Mouse (Mus musculus) brown adipose tissue, adult 24 weeks (tissue): ENCODE measurements at regions not wholly inside any gene's neighbourhood (a gene's known extent, or its start where the extent isn't known, plus 50 kb on each side); places are given as distances from the start of the nearest gene placed in this dataset.

ENCODE experiments used
- H3K27ac ChIP-seq: fragments of 200-500 bp; replicated peaks from 2 replicates; pipeline ENCODE4 v1.5.1; 2012; ENCODE audit warnings: low read depth, mild to moderate bottlenecking, low read length
- H3K4me1 ChIP-seq: fragments of 200-500 bp; 2 replicates; pipeline ENCODE4 v1.6.1; 2012; ENCODE audit warnings: low read length, mixed read lengths; ENCODE audit not compliant: control insufficient read depth, insufficient read depth, insufficient read length
- H3K4me3 ChIP-seq: fragments of 200-500 bp; 2 replicates; pipeline ENCODE4 v1.5.1; 2012; ENCODE audit warnings: low read depth, mild to moderate bottlenecking, low read length, moderate library complexity; ENCODE audit not compliant: insufficient read depth

DNA sequence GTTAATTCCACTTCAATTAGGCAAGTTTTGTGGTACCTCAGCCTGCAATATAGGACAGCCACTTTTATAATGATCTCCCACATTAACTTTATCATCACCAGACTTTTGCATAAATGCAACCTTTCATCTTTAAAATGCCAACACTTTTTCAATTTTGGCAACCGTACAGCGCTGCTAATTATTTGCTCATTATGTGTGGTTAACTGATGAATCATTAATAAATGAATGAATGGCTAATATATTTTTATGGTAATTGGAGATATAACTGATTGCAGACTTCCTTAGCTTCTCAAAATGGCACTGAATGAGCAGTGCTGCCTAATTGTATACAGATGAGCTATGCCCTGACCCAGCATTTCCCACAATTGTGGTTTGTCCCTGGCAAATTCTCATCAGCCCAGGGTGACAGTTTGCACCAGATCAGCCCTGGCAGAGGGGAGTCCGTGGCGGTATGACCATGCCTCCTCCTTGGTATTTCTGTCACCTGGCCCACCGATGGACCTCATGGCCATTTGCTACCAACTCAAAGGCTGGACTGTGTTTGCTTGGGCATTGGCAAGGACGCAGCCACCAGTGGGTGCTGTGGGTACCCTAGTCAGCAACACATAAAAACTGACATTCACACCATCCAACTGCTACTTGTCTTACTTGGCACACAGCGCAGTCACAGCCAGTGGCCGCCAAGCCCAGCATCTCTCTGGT lies 173.7 kb upstream of the Lmo4 start:
- Histone ChIP-seq H3K27ac (no peak overlapping the region), H3K4me1 (no peaks in the 10 kb centered on the region), H3K4me3 (no peak overlapping the region)

DNA sequence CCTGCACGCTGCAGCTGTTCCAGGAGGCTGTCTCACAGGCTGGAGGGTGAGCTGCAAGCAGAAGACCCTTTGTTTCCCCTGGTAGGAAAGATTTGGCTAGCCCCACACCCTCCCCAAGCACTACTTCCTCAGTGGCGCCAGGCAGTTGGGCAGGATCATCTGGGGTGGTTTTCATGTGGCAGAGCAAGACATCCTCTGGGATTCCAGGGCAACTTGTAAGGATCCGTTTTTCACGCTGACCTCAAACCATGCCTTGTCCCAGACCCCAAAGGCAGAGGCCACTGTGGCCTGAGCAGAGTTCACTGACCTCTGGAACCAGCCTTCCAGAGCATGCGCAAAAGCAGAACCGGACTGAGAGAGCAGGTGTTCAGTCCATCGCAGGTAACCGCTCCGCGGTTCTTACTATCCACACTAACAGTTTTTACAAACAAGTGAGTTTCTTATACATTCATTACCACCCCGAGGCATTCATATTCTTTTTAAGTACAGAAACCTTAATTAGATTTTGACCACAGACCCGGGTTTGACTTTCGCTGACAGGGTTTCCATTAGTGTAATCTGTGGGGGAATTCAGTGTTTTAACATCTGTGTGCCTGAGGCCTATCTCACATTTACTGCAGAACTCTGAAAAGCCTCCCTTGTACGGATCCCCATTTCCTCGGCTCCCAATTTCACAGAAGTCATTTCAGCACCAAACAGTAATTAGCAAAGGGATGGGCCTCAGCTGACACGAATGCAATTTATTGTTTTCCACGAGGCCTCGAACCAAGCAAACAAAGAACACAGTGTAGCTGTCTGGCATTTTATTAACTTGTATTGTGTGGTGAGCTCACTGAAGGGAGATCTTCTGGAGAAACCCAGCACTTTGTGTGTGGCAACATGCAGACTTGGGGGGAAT lies 172.9 kb upstream of the Lmo4 start:
- Histone ChIP-seq H3K27ac (no peak overlapping the region), H3K4me1 (no peaks in the 10 kb centered on the region), H3K4me3 (no peak overlapping the region)

DNA sequence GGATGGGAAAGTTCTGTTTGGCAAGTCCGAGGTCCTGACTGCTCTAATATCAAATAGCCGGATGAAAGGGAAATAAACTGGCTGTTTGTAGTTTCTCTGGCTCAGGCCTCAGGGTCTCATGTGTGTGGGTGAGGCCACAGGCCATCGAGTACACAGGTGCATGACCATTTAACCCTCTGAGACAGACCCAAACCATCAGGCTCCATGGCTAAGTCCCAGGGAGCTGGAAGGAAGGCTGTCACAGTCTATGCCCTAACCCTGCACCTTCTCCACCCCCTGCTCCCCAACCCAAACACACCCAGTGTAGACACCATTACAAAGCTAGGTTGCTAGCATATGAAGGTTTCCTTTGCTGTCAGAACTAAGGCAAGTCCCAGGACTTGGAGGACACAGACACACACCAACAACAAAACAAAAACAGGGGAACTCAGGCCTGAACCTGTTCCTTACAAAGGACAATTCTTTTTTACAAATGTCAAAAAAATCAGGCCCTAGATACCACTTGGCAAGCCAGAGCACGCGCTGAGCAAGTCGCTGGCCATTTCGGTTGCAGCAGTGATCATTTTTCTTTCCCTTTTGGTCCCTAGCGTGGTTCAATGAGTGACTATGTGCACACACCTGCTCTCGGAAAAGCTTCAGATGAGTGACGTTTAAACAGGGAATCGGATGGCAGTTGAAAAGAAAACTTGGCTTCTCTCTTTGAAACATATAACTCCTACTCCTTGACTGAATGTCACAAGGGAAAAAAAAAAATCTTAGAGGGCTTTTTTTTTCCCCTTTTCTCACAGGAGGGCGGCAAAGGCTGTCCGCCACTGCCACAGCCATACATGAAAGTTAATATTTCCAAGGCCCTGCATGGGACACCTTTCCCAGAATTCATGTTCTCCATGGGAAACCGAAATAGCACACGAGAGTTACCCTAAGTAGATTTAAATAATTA lies 171.7 kb upstream of the Lmo4 start:
- Histone ChIP-seq H3K27ac (no peak overlapping the region), H3K4me1 (no peaks in the 10 kb centered on the region), H3K4me3 (no peak overlapping the region)

DNA sequence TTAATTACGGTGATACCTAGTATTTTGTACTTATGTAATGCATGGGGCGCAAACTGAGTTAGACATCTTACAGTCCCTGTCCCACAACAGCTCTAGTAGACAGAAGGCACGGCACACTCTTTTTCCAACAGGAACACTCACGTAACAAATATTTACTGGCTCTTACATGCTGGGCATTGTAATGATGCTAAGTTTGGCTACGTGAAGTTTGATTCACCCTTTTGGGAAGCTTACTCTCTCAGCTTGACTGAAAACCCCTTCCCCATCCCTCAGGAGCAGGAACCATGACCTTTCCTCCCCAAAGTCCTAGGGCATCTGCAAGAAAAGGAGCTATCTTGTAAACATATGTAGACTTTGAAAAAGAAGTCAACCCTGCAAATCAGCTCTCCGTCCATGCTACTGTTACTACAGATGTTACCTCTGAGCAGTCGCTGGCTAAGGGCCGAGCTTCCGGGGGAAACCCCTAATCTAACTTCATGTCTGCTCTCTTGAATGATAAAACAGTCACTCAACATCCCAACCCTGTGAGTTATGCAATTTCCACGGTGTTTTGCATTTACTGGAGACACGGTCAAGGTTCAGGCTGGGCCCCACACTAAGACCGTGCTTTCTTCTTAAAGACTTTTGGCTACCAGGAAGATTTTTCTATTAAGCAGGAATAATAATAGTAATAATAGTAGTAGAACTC lies 170.8 kb upstream of the Lmo4 start:
- Histone ChIP-seq H3K4me3 (no peak overlapping the region), H3K4me1 (no peaks in the 10 kb centered on the region), H3K27ac (no peak overlapping the region)

GRCm38 (mm10) chr3:144368300-144368699 lies 163.3 kb upstream of the Lmo4 start:
- Histone ChIP-seq H3K4me1 (peaks cover 11% of the 10 kb centered on the region), H3K27ac (no peak overlapping the region), H3K4me3 (no peak overlapping the region)

DNA sequence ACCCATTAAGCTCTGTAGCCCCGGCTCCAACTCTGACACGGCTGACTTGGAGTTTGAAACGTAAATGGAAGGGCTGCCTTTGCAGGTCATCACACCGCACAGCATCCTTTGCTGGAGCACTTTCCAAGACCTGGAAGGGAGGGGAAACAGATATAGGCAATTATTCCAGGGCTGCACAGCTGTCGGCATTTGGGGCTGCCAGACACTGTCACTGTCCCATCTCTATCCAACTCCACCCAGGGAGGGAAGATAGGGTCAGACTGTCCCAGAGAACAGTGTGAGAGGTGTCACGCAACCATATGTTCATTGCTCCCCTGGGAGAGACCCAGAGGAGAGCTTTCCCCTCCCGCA lies 162.7 kb upstream of the Lmo4 start:
- Histone ChIP-seq H3K4me3 (no peak overlapping the region), H3K4me1 (peaks cover 11% of the 10 kb centered on the region), H3K27ac (no peak overlapping the region)

- Histone ChIP-seq H3K4me1 (peaks cover 11% of the 10 kb centered on the region), H3K4me3 (no peak overlapping the region), H3K27ac (no peak overlapping the region)
These were observed 162.2 kb upstream of the Lmo4 start for GRCm38 (mm10) chr3:144366976-144367765.

GRCm38 (mm10) chr3:144365894-144366293 lies 160.9 kb upstream of the Lmo4 start:
- peak overlapping the region; percentile 62 for H3K27ac ChIP-seq

GRCm38 (mm10) chr3:144362472-144362871 lies 157.5 kb upstream of the Lmo4 start:
- Histone ChIP-seq H3K27ac (no peak overlapping the region), H3K4me1 (peaks cover 9% of the 10 kb centered on the region), H3K4me3 (no peak overlapping the region)

More at GRCm38 (mm10) chr3:144365894-144366293, 160.9 kb upstream of the Lmo4 start:
- Histone ChIP-seq H3K4me1 (peaks cover 11% of the 10 kb centered on the region), H3K4me3 (no peak overlapping the region)

- Histone ChIP-seq H3K4me3 (no peak overlapping the region), H3K27ac (no peak overlapping the region), H3K4me1 (peaks cover 5% of the 10 kb centered on the region)
These were observed 156.4 kb upstream of the Lmo4 start for GRCm38 (mm10) chr3:144361203-144361978.

GRCm38 (mm10) chr3:144356948-144357295 lies 151.9 kb upstream of the Lmo4 start:
- no peak overlapping the region for H3K27ac ChIP-seq
- no peak overlapping the region for H3K4me3 ChIP-seq

DNA sequence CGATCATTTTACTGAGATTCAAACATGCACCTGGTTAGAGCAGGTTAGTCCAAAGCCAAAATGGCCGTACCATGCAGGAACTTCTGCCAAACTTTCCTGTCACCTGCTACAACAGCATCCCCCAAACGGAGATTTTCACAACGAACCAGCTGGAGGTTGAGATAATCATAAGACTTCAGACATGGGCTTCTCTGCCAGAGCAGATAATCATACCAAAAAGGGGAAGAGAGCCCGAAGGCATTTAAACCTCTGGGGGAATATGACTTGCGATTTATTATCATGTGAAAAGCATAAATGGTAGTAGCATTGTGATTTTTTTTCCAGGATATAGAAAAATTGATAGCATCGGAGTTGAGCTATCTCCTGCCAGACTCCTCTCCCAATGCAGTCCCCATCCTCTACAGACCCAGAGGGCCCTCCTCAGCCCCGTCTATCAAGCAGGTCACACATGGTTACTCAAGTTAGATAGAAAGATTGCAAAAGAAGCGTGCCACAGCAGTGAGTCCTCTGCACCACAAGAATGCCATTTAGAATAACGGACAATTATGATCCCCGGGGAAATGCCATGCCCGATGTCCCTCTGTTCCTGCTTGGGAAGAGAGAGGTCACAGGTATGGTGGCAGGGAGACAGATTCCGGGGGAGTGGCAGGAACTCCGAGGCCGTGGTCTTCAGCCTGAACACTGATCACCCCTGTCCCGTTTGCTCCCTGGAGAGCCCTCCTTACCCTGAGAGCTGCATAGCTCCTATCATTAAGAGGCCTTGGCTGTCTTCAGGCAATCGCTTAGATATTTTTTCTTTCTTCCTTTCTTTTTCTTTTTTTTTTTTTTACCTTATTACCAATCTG lies 151.3 kb upstream of the Lmo4 start:
- H3K27ac ChIP-seq: no peak overlapping the region
- no peak overlapping the region for H3K4me3 ChIP-seq
- H3K4me1 ChIP-seq: peaks cover 8% of the 10 kb centered on the region; the same call in 1 of the 2 replicates

More at GRCm38 (mm10) chr3:144356948-144357295, 151.9 kb upstream of the Lmo4 start:
- H3K4me1 ChIP-seq: peaks cover 8% of the 10 kb centered on the region; the same call in 1 of the 2 replicates
